In genomic region chr14:54870861-54871260, GRCm38 (mm10) we compare ENCODE assay signal across 11 mouse cellular contexts. TPM values are rescaled to one million over a fixed set of nuclear protein-coding genes. Genes with fewer than 3 reads are reported as not detected.
DNase-seq lines count a peak whose midpoint lies in the region; ATAC-seq lines count a peak whose summit lies in the region.
"Had no signal": no experiment of that assay in that cellular context is flagged by ENCODE, and none has a peak within 500 bp of the region (broad histone marks: within the 10 kb centered on the region; RNA-seq: fewer than 3 reads in every experiment).

Gene Homez (minus strand): TSS chr14:54870961.

- no peaks in the 10 kb centered on the region for H3K36me3 ChIP-seq in limb, embryonic 13.5 days
- H3K36me3 ChIP-seq: liver, embryonic 15.5 days had no signal

- peaks cover 8% of the 10 kb centered on the region for H3K27me3 ChIP-seq in limb, embryonic 13.5 days

- H3K27ac ChIP-seq in limb, embryonic 13.5 days: no peak within 1 kb of the TSS
- H3K27ac ChIP-seq: liver, embryonic 15.5 days had no signal

- peaks cover 4% of the 10 kb centered on the region for H3K4me1 ChIP-seq in limb, embryonic 13.5 days

- H3K9me3 ChIP-seq in limb, embryonic 13.5 days: no peaks in the 10 kb centered on the region
- H3K9me3 ChIP-seq: liver, embryonic 15.5 days had no signal

- no peak within 1 kb of the TSS for H3K9ac ChIP-seq in limb, embryonic 13.5 days
- H3K9ac ChIP-seq: liver, embryonic 15.5 days had no signal

- H3K4me2 ChIP-seq in limb, embryonic 13.5 days (replicated peaks): no peak within 1 kb of the TSS
- H3K4me2 ChIP-seq: liver, embryonic 15.5 days had no signal

- WGBS in limb, embryonic 13.5 days: 88% methylated on average over 5 of the region's 5 CpGs

- ATAC-seq in common myeloid progenitor, adult 5-6 weeks (replicated peaks; ENCODE audit: low read depth, poor library complexity, severe bottlenecking): no peak
- no peak for ATAC-seq in limb, embryonic 13.5 days (ENCODE audit: low FRiP score, low read depth)

- no peak for DNase-seq in layer of hippocampus, adult 8-10 months (ENCODE audit: low spot score in 2 of 2)
- DNase-seq in layer of hippocampus, adult 9-10 months (ENCODE audit: low spot score): no peak
- no peak for DNase-seq in gonadal fat pad, adult 2 months (ENCODE audit: low read depth)
- DNase-seq in cerebellum, postnatal 36 days: no peak
- no peak for DNase-seq in cerebellum, postnatal 25 days
- DNase-seq in ovary, adult 18-20 months (ENCODE audit: low spot score): no peak
- DNase-seq: heart, postnatal 14 days had no signal

- no peak within 1 kb of the TSS for H3K4me3 ChIP-seq in limb, embryonic 13.5 days
- H3K4me3 ChIP-seq: erythroblast, embryonic 14.5 days; liver, embryonic 15.5 days had no signal

RNA-seq across cellular contexts. Expression of gene Homez, which starts in this region (rescaled TPM):
- 10 to 100 TPM; 20.3 to 33.2 (median 26.2) TPM for total RNA-seq in layer of hippocampus, adult 8-10 months (2022)
- total RNA-seq in common myeloid progenitor, adult 5-6 weeks (2017): 12.5 and 15.6 TPM in 2 replicates
- polyA plus RNA-seq in gonadal fat pad, adult 2 months (2012; rRNA removed): 9.1 and 10.1 TPM in 2 replicates
- polyA plus RNA-seq in limb, embryonic 13.5 days (2015; fragmentation: Nextera tagmentation; extraction: Ambion mirVana): 8.9 and 12.7 TPM in 2 replicates
- polyA plus RNA-seq: erythroblast, embryonic 14.5 days had no signal
